Mouse (Mus musculus): ENCODE results near the gene Klk8.

Gene Klk8

DNA sequence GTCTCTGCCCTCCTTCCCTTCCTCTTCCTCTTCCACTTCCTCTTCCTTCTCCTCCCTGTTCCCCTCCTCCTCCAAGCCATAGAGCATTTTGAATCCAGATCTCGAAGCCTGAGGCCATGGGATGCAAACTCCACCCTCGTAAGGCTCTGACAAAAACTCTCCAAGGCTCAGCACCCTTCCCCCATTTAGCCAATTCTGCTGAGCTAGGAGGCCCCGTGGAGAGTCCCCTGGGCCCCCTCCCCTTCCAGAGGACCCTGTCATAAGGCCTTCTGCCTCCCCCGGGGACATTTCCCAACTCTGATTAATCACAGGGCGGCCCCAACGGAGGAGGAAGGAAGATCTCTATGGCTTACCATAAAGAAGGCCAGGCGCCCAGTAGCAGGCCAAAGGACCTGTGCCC lies 5.8 kb upstream of the Klk8 start, which contains the start of gene Klk9:
TSS of gene Klk9 (plus strand) at position 301 of the 400 bp plus-strand sequence.
- DNase-seq (ENCODE audit: low read depth, low spot score): no peak

DNA sequence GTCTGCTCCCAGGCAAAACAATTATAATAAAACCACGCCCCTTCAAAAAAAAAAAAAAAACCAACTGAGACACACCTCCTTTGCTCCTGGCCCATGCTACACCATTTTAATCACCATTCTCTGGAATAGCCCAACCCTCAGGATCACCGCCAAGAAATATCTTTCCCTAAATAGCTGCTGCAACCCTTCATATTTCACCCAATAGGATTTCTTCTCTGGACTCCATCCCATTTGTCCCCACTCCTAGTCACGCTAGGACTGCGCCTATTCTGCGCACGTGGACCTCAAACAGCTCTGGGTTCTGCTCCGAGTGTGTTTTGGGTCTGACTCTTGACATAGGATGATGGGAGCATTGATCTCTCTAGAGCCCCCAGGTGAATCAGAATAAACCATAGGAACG lies 1.0 kb upstream of the Klk8 start:
- DNase-seq (ENCODE audit: low read depth, low spot score): no peak

DNA sequence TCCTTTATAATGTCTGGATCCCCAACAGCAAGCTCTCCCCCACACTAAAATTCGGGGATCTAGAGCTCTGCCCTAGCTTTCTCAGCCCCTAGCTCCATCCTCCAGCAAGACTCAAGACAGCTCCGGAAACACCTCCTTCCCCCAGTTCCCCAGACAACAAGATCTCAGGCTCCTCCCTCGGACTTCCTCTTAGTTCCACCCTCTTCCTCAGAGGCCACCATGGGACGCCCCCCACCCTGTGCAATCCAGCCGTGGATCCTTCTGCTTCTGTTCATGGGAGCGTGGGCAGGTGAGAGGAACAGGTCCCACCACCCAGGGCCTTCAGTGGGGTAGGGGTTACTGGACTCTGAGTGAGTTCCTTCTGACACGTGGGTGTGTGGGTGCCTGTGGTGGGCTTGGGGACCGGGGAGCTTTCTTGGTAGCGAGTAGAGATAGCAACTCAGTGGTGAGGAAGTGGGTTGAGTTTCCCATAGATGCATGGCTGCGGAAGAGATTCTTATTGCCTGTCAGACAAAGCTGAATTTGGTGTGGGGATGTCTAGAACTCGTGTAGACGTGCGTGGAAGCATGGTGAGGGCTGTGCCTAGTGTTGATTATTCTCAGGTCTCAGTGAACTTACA lies 576 bp downstream of the Klk8 start:
- DNase-seq (ENCODE audit: low read depth, low spot score): no peak

DNA sequence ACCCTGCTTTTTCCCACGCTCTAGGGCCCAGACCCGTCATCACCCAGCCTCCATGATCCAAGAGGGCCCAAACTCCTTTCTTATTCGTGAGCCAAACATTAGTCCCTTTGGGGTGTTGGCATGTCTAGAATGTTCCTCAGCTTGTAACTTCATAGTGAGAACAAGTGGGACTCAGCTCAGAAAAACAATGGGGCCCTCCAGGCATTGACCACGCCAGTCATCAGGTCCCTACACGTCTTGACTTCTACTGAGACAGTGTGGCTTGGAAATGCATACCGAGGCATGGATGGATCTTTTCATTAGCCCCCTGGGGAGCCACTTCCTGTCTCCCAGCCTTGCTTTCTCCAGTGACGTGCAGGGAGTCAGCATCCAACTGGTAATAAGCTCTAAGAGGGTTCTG lies 2.5 kb downstream of the Klk8 start:
- DNase-seq (ENCODE audit: low read depth, low spot score): no peak

DNA sequence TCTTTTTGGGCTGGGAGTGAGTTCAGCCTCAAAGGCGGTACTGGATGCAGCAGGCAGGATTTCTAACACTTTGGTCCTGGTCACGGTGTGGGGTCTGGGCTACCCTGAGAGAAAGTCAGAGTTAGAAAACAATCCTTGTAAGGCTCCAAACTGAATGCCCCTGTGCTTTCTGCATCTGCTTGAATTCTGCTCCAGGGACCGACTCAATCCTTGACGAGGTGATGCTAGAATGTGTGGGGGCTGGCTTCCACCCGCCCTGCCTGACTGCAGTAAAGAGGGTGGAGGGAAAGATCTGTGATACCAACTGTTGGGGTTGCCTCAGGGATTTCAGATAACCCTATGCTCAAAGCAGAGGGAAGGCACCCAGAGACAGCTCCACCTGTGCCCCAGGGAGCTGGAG lies 13.6 kb downstream of the Klk8 start, which contains the start of gene Klk7:
TSS of gene Klk7 (plus strand) at position 301 of the 400 bp plus-strand sequence.
- no peak for DNase-seq (ENCODE audit: low read depth, low spot score)

DNA sequence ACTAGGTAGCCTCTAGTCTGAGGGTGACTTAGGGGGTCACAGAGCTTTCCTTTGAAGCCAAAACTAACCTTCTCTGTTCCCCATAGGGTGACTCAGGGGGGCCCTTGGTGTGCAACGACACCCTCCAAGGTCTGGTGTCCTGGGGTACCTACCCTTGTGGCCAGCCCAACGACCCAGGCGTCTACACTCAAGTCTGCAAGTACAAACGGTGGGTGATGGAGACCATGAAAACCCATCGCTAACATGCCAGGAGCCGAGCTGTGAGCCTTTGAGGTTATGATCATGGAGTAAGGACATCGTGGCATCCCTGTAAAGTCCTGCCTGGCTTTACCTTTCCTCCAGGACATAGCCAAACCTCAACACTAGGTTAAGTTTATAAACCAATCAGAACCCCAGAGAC lies 17.8 kb downstream of the Klk8 start:
- DNase-seq (ENCODE audit: low read depth, low spot score): no peak

DNA sequence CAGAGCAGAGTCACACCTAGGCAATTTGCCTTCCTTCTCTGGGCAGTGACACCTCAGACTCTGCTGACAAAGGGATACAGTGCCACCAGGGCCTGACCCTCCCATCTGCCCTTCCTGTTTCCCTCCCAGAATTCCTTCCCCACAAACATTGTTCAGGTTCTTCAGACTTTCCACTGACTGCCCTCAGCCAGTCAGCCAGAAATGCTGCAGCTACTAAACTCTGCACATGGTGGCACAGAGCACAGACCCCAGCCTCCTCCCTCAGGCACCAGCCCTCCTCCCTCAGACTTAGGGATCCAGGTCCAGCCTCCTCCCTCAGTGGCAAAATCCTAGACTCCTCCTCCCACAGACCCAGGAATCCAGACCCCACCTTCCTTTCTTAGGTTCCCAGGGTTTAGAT lies 19.4 kb downstream of the Klk8 start:
- DNase-seq (ENCODE audit: low read depth, low spot score): no peak

DNA sequence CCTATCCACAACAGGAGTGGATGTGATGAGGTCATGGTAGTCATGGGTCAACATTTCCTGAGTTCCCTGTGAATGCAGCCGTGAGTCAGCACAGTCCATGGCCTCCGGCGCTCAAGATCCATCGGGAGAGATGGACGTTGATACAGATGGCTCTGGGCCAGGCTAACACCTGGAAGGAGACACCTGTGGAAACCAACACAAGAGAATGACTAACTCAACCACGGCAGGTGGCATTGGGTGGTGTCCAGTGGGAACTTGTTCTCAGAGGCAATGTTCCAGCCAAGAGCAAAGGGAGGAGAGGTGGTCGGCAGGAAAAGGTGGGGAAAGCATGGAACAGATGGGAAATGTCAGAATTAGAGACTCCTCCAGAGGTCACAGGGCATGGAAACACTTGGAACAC lies 24.2 kb downstream of the Klk8 start:
- DNase-seq (ENCODE audit: low read depth, low spot score): no peak

DNA sequence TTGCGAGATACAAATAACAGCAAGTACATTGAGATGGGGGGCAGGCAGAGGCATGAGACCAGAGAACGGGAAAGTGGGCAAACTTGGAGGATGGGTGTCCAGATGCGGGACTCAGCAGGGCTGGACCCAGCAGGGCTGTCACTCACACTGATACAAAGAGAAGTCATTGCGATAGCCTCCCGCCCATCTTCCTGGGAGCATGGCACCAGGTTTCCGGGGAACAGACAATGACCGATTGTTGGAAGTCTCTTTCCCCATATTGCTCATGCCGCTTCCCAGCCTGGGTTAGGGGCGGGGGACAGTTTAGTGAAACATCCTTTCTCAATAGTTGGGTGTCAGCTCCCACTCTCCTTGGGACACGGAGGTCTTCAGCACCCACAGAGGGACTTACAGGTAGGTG lies 26.8 kb downstream of the Klk8 start, which contains the start of gene Klk6:
TSS of gene Klk6 (plus strand) at position 301 of the 400 bp plus-strand sequence.
- DNase-seq (ENCODE audit: low read depth, low spot score): no peak

DNA sequence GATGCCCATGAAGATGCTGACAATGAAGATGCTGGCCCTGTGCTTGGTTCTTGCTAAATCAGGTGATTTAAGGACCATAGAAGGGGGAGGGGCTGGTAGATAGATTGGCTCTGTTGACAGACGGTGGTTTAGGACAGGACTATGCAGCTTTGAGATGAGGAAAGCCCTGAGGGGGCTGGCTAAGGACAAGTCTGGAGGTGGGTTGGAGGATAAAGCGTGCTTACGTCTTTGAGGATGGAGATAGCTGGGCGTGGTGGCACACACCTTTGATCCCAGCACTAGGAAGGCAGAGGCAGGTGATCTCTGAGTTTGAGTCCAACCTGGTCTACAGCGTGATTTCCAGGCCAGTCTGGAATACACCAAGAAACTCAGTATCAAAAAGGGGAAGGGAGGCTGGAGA lies 28.7 kb downstream of the Klk8 start:
- no peak for DNase-seq (ENCODE audit: low read depth, low spot score)

DNA sequence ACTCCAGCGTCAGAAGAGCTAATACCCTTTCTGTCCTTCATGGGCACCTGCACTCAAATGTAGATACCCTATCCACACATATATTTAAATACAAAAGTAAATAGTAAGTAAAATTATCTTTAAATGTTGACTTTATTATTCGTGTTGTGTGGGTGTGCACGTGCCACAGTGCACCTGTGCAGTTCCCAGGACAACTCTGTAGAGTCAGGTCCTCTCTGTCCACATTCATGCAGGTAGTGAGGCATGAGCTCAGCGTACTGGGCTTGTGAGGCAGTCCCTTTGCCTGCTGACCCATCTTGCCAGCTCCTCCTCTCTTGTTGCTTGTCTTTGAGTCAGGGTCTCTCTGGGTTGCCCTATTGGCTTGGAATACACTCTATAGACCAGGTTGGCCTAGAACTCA lies 30.3 kb downstream of the Klk8 start:
- no peak for DNase-seq (ENCODE audit: low read depth, low spot score)

DNA sequence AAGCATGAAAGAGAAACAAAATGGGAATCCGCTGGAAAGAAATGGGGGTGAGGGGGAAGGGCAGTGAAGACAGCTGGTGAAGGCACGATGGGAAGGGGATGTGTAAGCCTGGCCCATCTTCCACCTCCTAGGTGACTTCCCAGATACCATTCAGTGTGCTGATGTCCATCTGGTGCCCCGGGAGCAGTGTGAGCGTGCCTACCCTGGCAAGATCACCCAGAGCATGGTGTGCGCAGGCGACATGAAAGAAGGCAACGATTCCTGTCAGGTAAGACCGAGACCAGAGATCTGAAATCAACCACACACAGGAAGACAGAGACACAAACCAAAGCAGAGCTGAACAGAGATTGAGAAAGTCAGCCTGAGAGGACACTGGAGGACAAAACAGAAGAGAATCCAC lies 31.6 kb downstream of the Klk8 start:
- no peak for DNase-seq (ENCODE audit: low read depth, low spot score)

DNA sequence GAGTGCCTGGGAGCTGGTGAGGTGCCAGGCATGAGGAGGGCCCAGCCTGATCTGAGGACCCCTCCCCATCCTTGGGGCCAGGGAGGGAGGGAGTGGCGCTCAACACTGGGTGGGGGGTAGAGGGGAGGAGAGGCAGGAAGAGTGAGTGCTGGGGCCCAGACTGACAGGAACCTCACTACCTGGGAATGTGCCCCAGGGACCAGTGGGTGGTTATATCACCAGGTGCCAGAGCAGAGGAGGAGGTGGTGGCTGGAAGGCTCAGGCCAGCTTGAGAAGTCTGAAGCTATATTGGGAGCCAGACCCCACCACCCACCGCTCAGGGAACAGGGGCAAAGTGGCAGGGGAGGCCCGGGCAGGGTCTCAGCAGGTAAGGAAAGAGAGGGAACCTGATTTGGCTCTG lies 44.3 kb downstream of the Klk8 start, which contains the start of gene Klk5:
TSS of gene Klk5 (plus strand) at position 271 of the 400 bp plus-strand sequence.
- no peak for DNase-seq (ENCODE audit: low read depth, low spot score)

DNA sequence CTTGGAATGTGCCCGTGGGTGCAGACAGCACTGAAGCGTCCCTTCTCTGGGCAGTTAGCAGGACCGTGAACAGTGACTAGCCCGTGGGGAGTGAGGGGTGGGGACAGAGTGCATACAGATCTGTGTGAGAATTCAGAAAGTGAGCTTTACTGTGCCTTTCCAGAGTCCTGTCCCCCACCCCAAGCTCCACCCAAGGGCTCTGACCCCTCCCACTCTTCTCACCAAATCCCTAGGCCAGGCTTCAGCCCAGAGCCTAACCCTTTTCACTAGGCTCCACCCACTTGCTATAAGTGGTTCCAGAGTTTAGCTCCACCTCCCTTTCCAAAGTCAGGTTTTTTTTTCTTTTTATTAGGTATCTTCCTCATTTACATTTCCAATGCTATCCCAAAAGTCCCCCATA lies 46.4 kb downstream of the Klk8 start:
- DNase-seq (ENCODE audit: low read depth, low spot score): no peak

DNA sequence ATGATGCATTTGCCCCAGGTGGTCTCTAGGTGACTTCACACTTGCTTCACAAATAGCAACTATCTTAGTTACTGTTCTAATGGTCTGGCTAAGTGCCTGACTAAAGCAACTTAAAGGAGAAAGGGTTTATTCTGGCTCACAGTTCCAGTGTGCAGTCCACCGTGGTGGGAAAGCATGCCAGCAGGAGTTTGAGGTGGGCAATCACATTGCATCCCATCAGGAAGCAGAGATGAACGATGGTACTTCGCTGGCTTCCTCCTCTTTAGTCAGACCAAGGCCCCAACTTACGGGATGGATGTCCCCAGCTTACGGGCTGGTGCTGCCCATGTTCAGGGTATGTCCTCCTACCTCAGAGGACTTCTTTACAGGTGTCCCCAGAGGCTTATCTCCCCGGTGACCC lies 54.2 kb downstream of the Klk8 start:
- DNase-seq (ENCODE audit: low read depth, low spot score): no peak
